Mouse (Mus musculus): ENCODE data around the gene Tns3. TPM values are rescaled to one million over a fixed set of nuclear protein-coding genes. Genes with fewer than 3 reads are reported as not detected.

Tns3 gene
- polyA plus RNA-seq, 1 experiment from 2014 or later = 75.4 TPM

GRCm38 (mm10) chr11:8584925-8585324 lies 79.4 kb downstream of the Tns3 start:
- no peaks in the 10 kb centered on the region for H3K27me3 ChIP-seq
- TF ChIP-seq CTCF (IDR thresholded peaks at IDR 0.05) = no peak
- POLR2A ChIA-PET = interaction anchor here (0.6 kb wide), 1 partner anchor 73 kb away, joined by 4 read pairs; no protein-coding TSS in a partner anchor
- CTCF ChIA-PET = interaction anchor here (1.4 to 1.6 kb wide), 2 partner anchors 72 to 275 kb away, joined by 4 read pairs; no protein-coding TSS in a partner anchor
- in situ Hi-C loops (cut with MboI; ENCODE audit: low pct_unique_long_range_greater_than_20kb) = no loop called here
- DNase-seq (ENCODE audit: low read depth, low spot score) = peak; percentile 57
- no peak for ATAC-seq

GRCm38 (mm10) chr11:8584307-8584706 lies 80.0 kb downstream of the Tns3 start:
- TF ChIP-seq CTCF (IDR thresholded peaks at IDR 0.05) = no peak
- no peak for ATAC-seq
- in situ Hi-C loops (cut with MboI; ENCODE audit: low pct_unique_long_range_greater_than_20kb) = no loop called here
- no peaks in the 10 kb centered on the region for H3K27me3 ChIP-seq
- DNase-seq (ENCODE audit: low read depth, low spot score) = no peak
- POLR2A ChIA-PET = interaction anchor here (0.6 kb wide), 1 partner anchor 74 kb away, joined by 4 read pairs; no protein-coding TSS in a partner anchor
- CTCF ChIA-PET = interaction anchor here (1.4 to 1.6 kb wide), 2 partner anchors 73 to 276 kb away, joined by 4 read pairs; no protein-coding TSS in a partner anchor

- in situ Hi-C loops (cut with MboI; ENCODE audit: low pct_unique_long_range_greater_than_20kb) = no loop called here
- DNase-seq (ENCODE audit: low read depth, low spot score) (no peak), ATAC-seq (no peak)
- no peak for TF ChIP-seq CTCF (IDR thresholded peaks at IDR 0.05)
- ChIA-PET POLR2A (no interaction called here), CTCF (interaction anchor here (1.2 kb wide), 1 partner anchor 11 kb away, joined by 3 read pairs; no protein-coding TSS in a partner anchor)
- H3K27me3 ChIP-seq = no peaks in the 10 kb centered on the region
Observed at GRCm38 (mm10) chr11:8583137-8583536, 81.2 kb downstream of the Tns3 start.

GRCm38 (mm10) chr11:8582101-8582920 lies 82.0 kb downstream of the Tns3 start:
- no peak for ATAC-seq
- in situ Hi-C loops (cut with MboI; ENCODE audit: low pct_unique_long_range_greater_than_20kb) = no loop called here

GRCm38 (mm10) chr11:8579789-8580188 lies 84.5 kb downstream of the Tns3 start:
- ATAC-seq (peak; percentile 82), DNase-seq (ENCODE audit: low read depth, low spot score) (peak; percentile 72)
- CTCF ChIA-PET = interaction anchor here (0.6 to 1.6 kb wide), 11 partner anchors 10 to 378 kb away, joined by 3 to 9 read pairs (median 4); no protein-coding TSS in a partner anchor
- POLR2A ChIA-PET = no interaction called here
- no peaks in the 10 kb centered on the region for H3K27me3 ChIP-seq
- in situ Hi-C loops (cut with MboI; ENCODE audit: low pct_unique_long_range_greater_than_20kb) = no loop called here
- TF ChIP-seq CTCF (IDR thresholded peaks at IDR 0.05) = no peak

More at GRCm38 (mm10) chr11:8582101-8582920, 82.0 kb downstream of the Tns3 start:
- ChIA-PET POLR2A (no interaction called here), CTCF (interaction anchor here (0.8 to 1.2 kb wide), 2 partner anchors 10 to 75 kb away, joined by 3 read pairs; no protein-coding TSS in a partner anchor)
- TF ChIP-seq CTCF (IDR thresholded peaks at IDR 0.05) = no peak
- no peaks in the 10 kb centered on the region for H3K27me3 ChIP-seq
- no peak for DNase-seq (ENCODE audit: low read depth, low spot score)

- DNase-seq (ENCODE audit: low read depth, low spot score) (no peak), ATAC-seq (no peak)
- no peak for TF ChIP-seq CTCF (IDR thresholded peaks at IDR 0.05)
- no peaks in the 10 kb centered on the region for H3K27me3 ChIP-seq
- CTCF ChIA-PET = no interaction called here
- POLR2A ChIA-PET = no interaction called here
- in situ Hi-C loops (cut with MboI; ENCODE audit: low pct_unique_long_range_greater_than_20kb) = no loop called here
Observed at GRCm38 (mm10) chr11:8575217-8576180, 88.8 kb downstream of the Tns3 start.

- TF ChIP-seq CTCF (IDR thresholded peaks at IDR 0.05) = no peak
- in situ Hi-C loops (cut with MboI; ENCODE audit: low pct_unique_long_range_greater_than_20kb) = no loop called here
- DNase-seq (ENCODE audit: low read depth, low spot score) (no peak), ATAC-seq (no peak)
- H3K27me3 ChIP-seq = no peaks in the 10 kb centered on the region
- POLR2A ChIA-PET = no interaction called here
- CTCF ChIA-PET = no interaction called here
Observed at GRCm38 (mm10) chr11:8574562-8574961, 89.8 kb downstream of the Tns3 start.

GRCm38 (mm10) chr11:8572762-8573161 lies 91.6 kb downstream of the Tns3 start:
- in situ Hi-C loops (cut with MboI; ENCODE audit: low pct_unique_long_range_greater_than_20kb) = no loop called here
- ChIA-PET CTCF (interaction anchor here (0.9 to 1.0 kb wide), 2 partner anchors 42 to 74 kb away, joined by 3 read pairs; no protein-coding TSS in a partner anchor), POLR2A (no interaction called here)
- DNase-seq (ENCODE audit: low read depth, low spot score) (no peak), ATAC-seq (no peak)
- TF ChIP-seq CTCF (IDR thresholded peaks at IDR 0.05) = no peak
- no peaks in the 10 kb centered on the region for H3K27me3 ChIP-seq

- no peaks in the 10 kb centered on the region for H3K27me3 ChIP-seq
- in situ Hi-C loops (cut with MboI; ENCODE audit: low pct_unique_long_range_greater_than_20kb) = no loop called here
- ATAC-seq (peak; percentile 88), DNase-seq (ENCODE audit: low read depth, low spot score) (peak; percentile 84)
- TF ChIP-seq CTCF (IDR thresholded peaks at IDR 0.05) = no peak
- CTCF ChIA-PET = interaction anchor here (0.7 to 3.1 kb wide), 5 partner anchors 17 to 261 kb away, joined by 3 to 16 read pairs (median 3); no protein-coding TSS in a partner anchor
- POLR2A ChIA-PET = interaction anchor here (0.6 to 1.1 kb wide), 3 partner anchors 28 to 73 kb away, joined by 3 to 5 read pairs (median 4); no protein-coding TSS in a partner anchor
Observed at GRCm38 (mm10) chr11:8569232-8570028, 94.9 kb downstream of the Tns3 start.
